Mouse (Mus musculus): Measurements from ENCODE around the gene Mcrs1.
"Not testable (repeated sequence)": the region's sequence is repeated elsewhere in the genome, so short reads cannot be mapped to it uniquely, and the experiment has no call there.

Mcrs1 gene

DNA sequence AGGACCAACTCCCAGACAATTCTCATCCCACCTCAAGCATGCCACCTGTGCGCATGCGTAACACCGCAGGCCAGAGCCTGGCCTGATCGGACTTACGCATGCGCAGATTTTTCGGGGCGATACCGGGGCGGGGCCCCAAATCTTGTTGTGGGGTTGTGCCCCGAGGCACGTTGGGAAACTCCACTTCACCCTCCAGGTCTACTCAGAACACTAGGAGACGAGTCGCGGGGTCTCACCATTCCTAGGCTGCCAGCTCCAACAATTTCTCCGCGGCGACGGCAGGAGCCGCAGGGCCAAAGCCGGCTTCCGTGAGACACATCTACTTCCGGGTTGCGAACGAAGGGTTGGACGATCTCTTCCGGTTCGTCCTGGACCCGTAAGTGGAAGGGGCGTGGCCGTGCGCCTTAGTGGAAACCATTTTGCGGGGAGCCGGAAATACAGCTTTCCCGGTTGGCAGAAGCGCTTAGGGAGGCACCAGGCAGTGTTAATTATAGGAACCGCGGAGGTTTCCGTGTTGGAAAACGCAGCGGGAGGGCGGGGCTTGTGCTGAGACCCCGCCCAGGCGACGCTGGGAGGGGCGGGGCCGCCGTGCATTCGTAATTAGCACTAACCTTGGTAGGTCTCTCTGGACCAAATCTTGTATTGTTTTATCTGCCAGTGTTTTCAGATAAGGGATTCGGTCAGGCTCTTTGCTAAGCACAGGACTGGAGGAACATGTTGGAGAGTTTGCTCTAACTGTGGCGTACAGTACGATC, at the start of gene Mcrs1:
Mcrs1 (minus strand) TSS at position 336 of the 755 bp plus-strand sequence.
- peak; percentile 99 for DNase-seq (ENCODE audit: low read depth)

- DNase-seq (ENCODE audit: low read depth), result no peak
Observed at GRCm38 (mm10) chr15:99296213-99296612, 44.5 kb upstream of the Mcrs1 start.

- DNase-seq (ENCODE audit: low read depth), result peak; percentile 28
Observed at GRCm38 (mm10) chr15:99295484-99295981, 43.8 kb upstream of the Mcrs1 start, which contains the start of gene Fam186b. Fam186b (minus strand) TSS chr15:99295888.

DNA sequence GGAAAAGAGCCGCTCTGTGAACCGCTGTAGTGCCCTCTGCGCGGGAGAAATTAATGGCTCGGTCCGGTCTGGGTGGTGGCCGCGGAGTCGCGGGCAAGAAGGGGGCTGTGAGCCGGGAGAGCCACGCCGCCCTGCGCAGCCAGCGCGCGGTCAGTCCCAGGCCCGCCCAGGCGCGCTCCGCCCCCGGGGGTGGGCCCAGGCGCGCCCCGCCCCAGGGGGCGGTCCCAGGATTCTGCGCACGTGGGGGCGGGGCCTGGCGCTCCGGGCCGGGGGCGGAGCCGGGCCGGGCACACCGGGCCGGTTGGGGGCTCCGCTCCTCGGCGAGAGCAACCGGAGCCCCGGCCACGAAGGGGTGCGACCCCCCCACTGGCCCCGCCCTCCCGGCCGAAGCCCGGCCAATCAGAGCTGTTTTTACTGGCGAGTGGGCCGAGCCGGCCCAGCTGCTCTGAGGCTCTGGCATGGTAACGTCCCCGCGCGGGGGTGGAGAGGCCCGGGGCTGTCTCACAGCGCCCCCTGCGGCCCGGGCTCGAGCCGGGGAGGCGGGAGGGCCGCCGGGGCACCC, 43.1 kb upstream of the Mcrs1 start, which contains the start of gene Prpf40b:
Prpf40b (plus strand) TSS at position 275 of the 562 bp plus-strand sequence.
- DNase-seq (ENCODE audit: low read depth), result peak; percentile 91

- DNase-seq (ENCODE audit: low read depth), result peak; percentile 11
Observed at GRCm38 (mm10) chr15:99294287-99294686, 42.5 kb upstream of the Mcrs1 start.

DNA sequence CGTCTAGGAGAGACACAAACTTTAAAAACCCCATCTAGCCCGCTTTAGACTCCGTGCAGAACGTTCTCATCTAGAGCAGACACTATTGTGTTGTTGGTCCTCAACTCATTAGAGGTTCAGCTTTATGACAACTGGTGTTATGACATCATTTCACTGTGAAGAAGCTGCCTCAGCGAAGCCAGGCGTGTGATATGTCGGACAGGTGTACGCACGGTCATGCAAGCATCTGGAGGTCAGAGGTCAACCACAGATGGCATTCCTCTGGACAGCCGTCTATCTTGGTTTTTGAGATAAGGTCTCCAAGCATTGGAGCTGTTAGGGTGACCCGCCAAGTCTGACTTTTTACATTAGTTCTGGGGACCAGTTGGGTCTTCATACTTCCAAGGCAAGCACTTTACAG, 38.8 kb upstream of the Mcrs1 start:
- no peak for DNase-seq (ENCODE audit: low read depth)

DNA sequence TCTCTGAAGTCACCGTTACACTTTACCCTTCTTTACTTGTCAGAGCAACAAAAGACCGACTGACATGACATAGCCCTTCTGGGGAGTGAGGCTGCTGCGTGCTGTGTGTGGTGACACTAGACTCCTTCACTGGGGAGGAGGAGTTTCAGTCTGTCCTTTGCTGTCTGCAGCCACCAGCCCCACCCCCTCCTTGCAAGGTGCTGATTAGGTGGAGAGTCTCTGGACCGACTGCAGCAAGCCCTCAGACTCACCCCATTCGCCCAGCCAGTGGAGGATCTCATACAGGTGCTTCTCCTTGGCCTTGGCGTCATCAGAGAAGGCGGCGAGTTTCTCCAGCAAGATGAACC, 33.4 kb upstream of the Mcrs1 start:
- DNase-seq (ENCODE audit: low read depth), result no peak

DNA sequence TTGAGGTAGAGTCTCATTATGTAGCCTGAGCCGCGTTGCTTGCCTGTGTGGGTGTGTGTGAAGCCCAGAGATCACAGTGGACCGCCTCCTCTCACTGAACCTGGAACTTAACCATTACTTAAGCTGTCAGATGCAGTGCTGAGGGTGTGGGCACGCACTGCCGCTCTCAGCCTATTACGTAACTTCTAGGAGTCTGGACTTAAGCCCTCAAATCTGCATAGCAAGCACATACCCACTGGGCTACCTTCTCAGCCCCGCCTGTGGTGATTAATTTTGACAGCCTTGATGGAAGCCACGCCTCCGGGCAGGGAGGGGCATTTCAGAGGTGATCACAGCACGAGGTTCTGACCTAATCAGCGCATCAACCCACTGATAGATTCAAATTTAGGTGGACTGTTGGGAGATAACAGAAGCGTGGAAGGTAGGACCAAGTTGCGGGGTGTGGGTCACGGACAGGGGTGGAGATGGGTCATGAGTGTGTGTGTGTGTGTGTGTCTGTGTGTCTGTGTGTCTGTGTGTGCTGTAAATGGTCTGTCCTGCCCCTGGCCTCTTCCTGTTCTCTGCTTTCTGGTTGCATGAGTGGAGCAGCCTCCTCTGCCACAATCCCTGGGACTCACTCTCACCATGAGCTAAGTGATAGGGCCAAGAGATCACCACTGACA, 32.9 kb upstream of the Mcrs1 start:
- DNase-seq (ENCODE audit: low read depth), result peak; percentile 66

- DNase-seq (ENCODE audit: low read depth), result no peak
Observed at GRCm38 (mm10) chr15:99283456-99283855, 31.7 kb upstream of the Mcrs1 start.

GRCm38 (mm10) chr15:99278271-99278670, 26.5 kb upstream of the Mcrs1 start:
- peak; percentile 20 for DNase-seq (ENCODE audit: low read depth)

- no peak for DNase-seq (ENCODE audit: low read depth)
Observed at GRCm38 (mm10) chr15:99276095-99276494, 24.3 kb upstream of the Mcrs1 start.

- DNase-seq (ENCODE audit: low read depth), result peak; percentile 91
Observed at GRCm38 (mm10) chr15:99265679-99266078, 13.9 kb upstream of the Mcrs1 start.

DNA sequence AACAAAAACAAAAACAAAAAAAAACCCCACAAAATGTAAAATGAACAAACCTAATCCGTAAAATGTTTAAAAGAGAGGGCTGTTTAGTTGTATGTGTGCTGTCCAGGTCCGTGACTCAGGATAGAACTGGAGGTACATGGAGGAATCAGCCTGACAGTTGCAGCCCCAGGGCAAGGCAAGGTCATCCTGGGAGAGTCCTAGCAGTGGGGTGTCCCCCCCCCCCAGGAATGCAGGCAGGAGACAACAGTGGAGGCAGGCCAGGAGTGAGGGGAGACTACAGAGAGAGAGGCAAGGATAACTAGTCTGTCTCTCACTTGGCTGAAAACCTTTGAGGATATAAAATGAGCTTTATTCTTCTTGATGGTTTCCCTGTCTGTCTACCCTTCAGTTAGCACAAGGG, 12.6 kb upstream of the Mcrs1 start:
- DNase-seq (ENCODE audit: low read depth), result no peak

DNA sequence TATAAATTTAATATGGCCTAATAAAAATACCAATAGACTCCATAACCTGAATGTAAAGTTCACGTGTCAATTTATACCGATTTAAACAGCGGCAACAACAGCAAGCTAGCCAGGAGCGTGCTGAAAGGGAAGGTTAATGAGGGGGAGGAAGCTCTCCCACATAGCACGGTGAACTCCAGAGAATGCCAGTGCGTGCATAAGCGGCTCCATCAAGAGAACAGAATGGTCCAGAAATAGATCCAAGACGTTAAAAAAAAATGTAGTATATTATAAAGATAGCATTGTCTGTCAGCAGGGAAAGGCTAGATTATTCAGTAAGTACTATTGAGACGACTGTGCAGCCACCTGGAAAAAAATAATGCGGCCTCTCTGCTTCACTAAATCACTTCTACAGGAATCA, 10.9 kb upstream of the Mcrs1 start:
- no peak for DNase-seq (ENCODE audit: low read depth)

DNA sequence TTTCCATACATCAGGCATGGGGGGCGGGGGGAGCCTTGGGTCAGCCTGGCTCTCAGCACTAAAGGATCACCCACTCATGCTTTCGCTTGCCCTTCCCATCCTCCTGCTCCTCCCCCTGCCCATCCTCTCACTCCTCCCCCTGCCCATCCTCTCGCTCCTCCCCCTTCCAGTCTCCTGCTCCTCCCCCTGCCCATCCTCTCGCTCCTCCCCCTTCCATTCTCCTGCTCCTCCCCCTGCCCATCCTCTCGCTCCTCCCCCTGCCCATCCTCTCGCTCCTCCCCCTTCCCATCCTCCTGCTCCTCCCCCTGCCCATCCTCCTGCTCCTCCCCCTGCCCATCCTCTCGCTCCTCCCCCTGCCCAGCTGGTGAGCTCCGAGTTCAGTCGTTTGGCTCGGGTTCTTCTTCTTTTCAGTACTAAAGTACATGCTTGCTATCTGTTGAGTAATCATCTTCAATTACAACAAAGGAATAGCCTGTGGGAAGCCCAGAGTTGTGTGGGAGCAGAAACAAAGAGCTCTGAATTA, 8.0 kb upstream of the Mcrs1 start:
- peak; percentile 93 for DNase-seq (ENCODE audit: low read depth)

GRCm38 (mm10) chr15:99259167-99259729, 7.5 kb upstream of the Mcrs1 start:
- no peak for DNase-seq (ENCODE audit: low read depth)

DNA sequence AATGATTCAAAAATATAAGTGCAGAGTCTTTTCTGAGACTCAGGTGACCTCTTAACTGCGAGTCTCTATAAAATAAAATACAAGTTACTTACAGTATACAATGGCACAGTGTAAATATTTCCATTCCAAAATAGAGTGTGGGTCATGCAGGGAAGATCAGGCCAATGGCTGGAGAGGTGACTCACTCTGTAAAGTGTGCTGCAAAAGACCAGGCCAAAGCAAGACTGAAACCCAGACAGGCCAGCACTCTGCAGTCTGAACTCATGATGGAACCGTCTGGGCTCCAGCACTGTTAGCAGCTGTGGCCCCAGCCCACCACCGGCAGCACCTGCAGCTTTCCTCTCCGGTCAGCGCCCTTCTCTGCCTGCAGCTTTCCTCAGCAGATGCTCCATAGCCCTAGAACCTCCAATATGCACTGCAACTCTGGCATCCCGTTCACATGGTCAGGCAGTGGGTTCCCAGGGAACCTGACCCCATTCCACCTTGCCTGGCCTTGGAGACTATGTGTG, 3.5 kb upstream of the Mcrs1 start:
- DNase-seq (ENCODE audit: low read depth), result peak; percentile 67

DNA sequence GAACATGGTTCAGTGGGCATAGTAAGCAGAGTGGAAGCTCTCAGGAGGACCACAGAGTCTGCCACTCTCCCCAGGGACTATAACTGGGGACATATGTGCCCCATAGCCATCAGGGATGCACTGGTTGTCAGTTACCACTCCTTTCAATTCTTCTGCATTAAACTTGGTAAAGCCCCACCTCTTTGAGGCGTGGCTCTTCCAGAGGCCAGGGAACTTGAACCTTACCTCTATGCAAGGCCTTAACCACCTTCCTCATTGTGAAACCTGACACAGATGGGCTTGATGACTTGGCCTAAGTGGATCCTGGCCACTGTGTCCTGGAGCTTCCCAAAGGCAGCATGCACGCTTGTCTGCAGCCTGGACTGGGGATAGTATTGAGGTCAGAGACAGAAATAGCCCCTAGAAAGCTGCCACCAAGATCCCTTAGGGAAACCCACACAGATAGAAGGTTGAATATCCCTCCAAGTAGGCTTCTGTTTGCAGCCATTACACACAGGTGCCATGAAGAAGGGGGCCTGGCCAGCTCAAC, 2.8 kb upstream of the Mcrs1 start:
- no peak for DNase-seq (ENCODE audit: low read depth)

DNA sequence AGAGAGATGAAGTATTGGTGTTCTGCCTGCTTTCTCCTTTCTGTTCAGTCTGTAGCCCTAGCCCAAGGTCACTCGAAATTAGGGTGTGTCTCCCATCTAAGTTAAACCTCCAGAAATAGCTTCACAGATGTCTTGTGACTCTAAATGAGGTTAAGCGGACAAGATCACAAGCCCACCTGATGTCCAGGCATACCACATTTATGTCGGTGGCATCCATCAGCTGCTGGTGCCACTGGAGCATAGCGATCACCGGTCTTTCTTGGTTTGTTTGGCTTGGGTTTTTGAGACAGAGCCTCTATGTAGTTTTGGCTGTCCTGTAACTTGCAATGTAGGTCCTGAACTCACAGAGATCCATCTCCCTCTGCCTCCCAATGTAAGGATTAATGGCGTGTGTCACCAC, 2.0 kb upstream of the Mcrs1 start:
- DNase-seq (ENCODE audit: low read depth), result no peak

- not testable (repeated sequence) for DNase-seq (ENCODE audit: low read depth)
Observed at GRCm38 (mm10) chr15:99253175-99253479, 1.4 kb upstream of the Mcrs1 start.

- peak; percentile 88 for DNase-seq (ENCODE audit: low read depth)
Observed at GRCm38 (mm10) chr15:99252381-99253174, 817 bp upstream of the Mcrs1 start.
